Mouse (Mus musculus) heart, embryonic 12.5 days (tissue): Measurements from ENCODE around the gene Unc93a2. TPM values are rescaled to one million over a fixed set of nuclear protein-coding genes. Genes with fewer than 3 reads are reported as not detected.
"Not testable (repeated sequence)": the region's sequence is repeated elsewhere in the genome, so short reads cannot be mapped to it uniquely, and the experiment has no call there.

Experiments used
- ATAC-seq: fragments of 200-750 bp; cut with Nextera tagmentation; 2 replicates; pipeline ENCODE4 v1.8.0; 2017; ENCODE audit warnings: moderate TSS enrichment, moderate library complexity; ENCODE audit not compliant: insufficient number of reproducible peaks, low FRiP score
- H3K27ac ChIP-seq: fragments of 300-500 bp; sonication (generic); 2 replicates; pipeline ENCODE4 v1.5.1; 2016; ENCODE audit warnings: mild to moderate bottlenecking, moderate library complexity; ENCODE audit not compliant: poor library complexity, severe bottlenecking
- H3K27me3 ChIP-seq: fragments of 300-500 bp; sonication (generic); replicated peaks from 2 replicates; pipeline ENCODE4 v1.6.1; 2016; ENCODE audit warnings: mild to moderate bottlenecking, moderate library complexity
- H3K36me3 ChIP-seq: fragments of 300-500 bp; sonication (generic); 2 replicates; pipeline ENCODE4 v1.6.1; 2016; ENCODE audit warnings: mild to moderate bottlenecking, moderate library complexity
- H3K4me1 ChIP-seq: fragments of 300-500 bp; sonication (generic); replicated peaks from 2 replicates; pipeline ENCODE4 v1.6.1; 2016; ENCODE audit warnings: mild to moderate bottlenecking
- H3K4me2 ChIP-seq: fragments of 300-500 bp; sonication (generic); 2 replicates; pipeline ENCODE4 v1.6.1; 2016; ENCODE audit warnings: mild to moderate bottlenecking, moderate library complexity
- H3K4me3 ChIP-seq: fragments of 300-500 bp; sonication (generic); 2 replicates; pipeline ENCODE4 v1.5.1; 2016; ENCODE audit warnings: mild to moderate bottlenecking
- H3K9ac ChIP-seq: fragments of 300-500 bp; sonication (generic); 2 replicates; pipeline ENCODE4 v1.6.1; 2016; ENCODE audit warnings: mild to moderate bottlenecking, moderate library complexity
- H3K9me3 ChIP-seq: fragments of 300-500 bp; sonication (generic); replicated peaks from 2 replicates; pipeline ENCODE4 v1.6.1; 2016; ENCODE audit warnings: mild to moderate bottlenecking, moderate library complexity
- WGBS: fragments of 180-500 bp; shearing (Covaris S2); methylation state at CpG from one replicate; pipeline ENCODE4 v1.1.7; 2016; 5-methylcytosine and 5-hydroxymethylcytosine counted together
- polyA plus RNA-seq: library from polyadenylated mRNA; unstranded; fragments of >200 nt; fragmentation: Nextera tagmentation; extraction: Ambion mirVana; gene quantifications from 2 replicates; pipeline ENCODE4 v1.2.1, GENCODE M21; 2016

Gene Unc93a2
- polyA plus RNA-seq, 1 experiment from 2014 or later, result not detected

GRCm38 (mm10) chr17:7395116-7395515, 9.9 kb upstream of the Unc93a2 start:
- not testable (repeated sequence) for H3K36me3 ChIP-seq, H3K9ac ChIP-seq, H3K27me3 ChIP-seq, ATAC-seq, H3K4me2 ChIP-seq, H3K4me1 ChIP-seq, H3K9me3 ChIP-seq, H3K4me3 ChIP-seq, H3K27ac ChIP-seq
- WGBS, result 87% methylated on average over 7 of the region's 7 CpGs

GRCm38 (mm10) chr17:7389898-7390297, 4.6 kb upstream of the Unc93a2 start:
- not testable (repeated sequence) for H3K36me3 ChIP-seq, H3K27ac ChIP-seq, H3K4me3 ChIP-seq, H3K9me3 ChIP-seq, H3K4me2 ChIP-seq, ATAC-seq, H3K4me1 ChIP-seq, H3K27me3 ChIP-seq, H3K9ac ChIP-seq
- WGBS, result 82% methylated on average over 7 of the region's 7 CpGs

- H3K9me3 ChIP-seq, H3K4me3 ChIP-seq, ATAC-seq, H3K36me3 ChIP-seq, H3K27me3 ChIP-seq, H3K4me2 ChIP-seq, H3K27ac ChIP-seq, H3K9ac ChIP-seq, H3K4me1 ChIP-seq: not testable (repeated sequence)
- WGBS, result 75% methylated on average over 8 of the region's 8 CpGs
Measured at GRCm38 (mm10) chr17:7388958-7389356, 3.7 kb upstream of the Unc93a2 start.

- WGBS, result no CpG with 5 or more reads among the region's 2 CpGs
Measured at GRCm38 (mm10) chr17:7388341-7388957, 3.2 kb upstream of the Unc93a2 start.

GRCm38 (mm10) chr17:7386016-7386415, 752 bp upstream of the Unc93a2 start:
- not testable (repeated sequence) for ATAC-seq, H3K27ac ChIP-seq, H3K4me1 ChIP-seq, H3K4me2 ChIP-seq, H3K27me3 ChIP-seq, H3K36me3 ChIP-seq, H3K9ac ChIP-seq, H3K4me3 ChIP-seq, H3K9me3 ChIP-seq
- WGBS, result 68% methylated on average over 8 of the region's 8 CpGs

More at GRCm38 (mm10) chr17:7388341-7388957, 3.2 kb upstream of the Unc93a2 start:
- H3K9ac ChIP-seq, H3K27ac ChIP-seq, H3K4me2 ChIP-seq, H3K4me3 ChIP-seq, H3K27me3 ChIP-seq, H3K36me3 ChIP-seq, H3K9me3 ChIP-seq, H3K4me1 ChIP-seq: not testable (repeated sequence)
- 0 out of 2 replicates have a peak, but pooled peaks have one; percentile 31 for ATAC-seq

GRCm38 (mm10) chr17:7383167-7384143, 1.8 kb downstream of the Unc93a2 start:
- not testable (repeated sequence) for H3K27ac ChIP-seq, ATAC-seq
- WGBS, result 87% methylated on average over 12 of the region's 13 CpGs

GRCm38 (mm10) chr17:7382711-7383110, 2.6 kb downstream of the Unc93a2 start:
- H3K36me3 ChIP-seq, H3K4me2 ChIP-seq, H3K27me3 ChIP-seq, H3K4me1 ChIP-seq, H3K9me3 ChIP-seq, ATAC-seq, H3K4me3 ChIP-seq, H3K27ac ChIP-seq, H3K9ac ChIP-seq: not testable (repeated sequence)
- 70% methylated on average over 1 of the region's 3 CpGs for WGBS

More at GRCm38 (mm10) chr17:7383167-7384143, 1.8 kb downstream of the Unc93a2 start:
- not testable (repeated sequence) for H3K4me1 ChIP-seq, H3K9ac ChIP-seq, H3K27me3 ChIP-seq, H3K4me2 ChIP-seq, H3K4me3 ChIP-seq, H3K36me3 ChIP-seq, H3K9me3 ChIP-seq

- not testable (repeated sequence) for H3K27ac ChIP-seq
- 57% methylated on average over 3 of the region's 3 CpGs for WGBS
Measured at GRCm38 (mm10) chr17:7377907-7378306, 7.4 kb downstream of the Unc93a2 start.

GRCm38 (mm10) chr17:7376951-7377700, 8.1 kb downstream of the Unc93a2 start:
- H3K4me1 ChIP-seq, H3K9ac ChIP-seq: not testable (repeated sequence)
- WGBS, result 100% methylated on average over 1 of the region's 3 CpGs

More at GRCm38 (mm10) chr17:7377907-7378306, 7.4 kb downstream of the Unc93a2 start:
- not testable (repeated sequence) for H3K4me1 ChIP-seq, H3K36me3 ChIP-seq, ATAC-seq, H3K4me3 ChIP-seq, H3K9ac ChIP-seq, H3K9me3 ChIP-seq, H3K4me2 ChIP-seq, H3K27me3 ChIP-seq

GRCm38 (mm10) chr17:7371879-7372278, 13.4 kb downstream of the Unc93a2 start, which contains the start of gene Gm49630:
Gene Gm49630, minus strand, starts transcription at chr17:7371979.
- H3K36me3 ChIP-seq, H3K9me3 ChIP-seq, H3K4me3 ChIP-seq, H3K4me1 ChIP-seq, H3K4me2 ChIP-seq, H3K9ac ChIP-seq, ATAC-seq, H3K27me3 ChIP-seq, H3K27ac ChIP-seq: not testable (repeated sequence)
- WGBS, result 63% methylated on average over 2 of the region's 5 CpGs

More at GRCm38 (mm10) chr17:7376951-7377700, 8.1 kb downstream of the Unc93a2 start:
- H3K27ac ChIP-seq, H3K36me3 ChIP-seq, H3K4me3 ChIP-seq, H3K4me2 ChIP-seq, H3K27me3 ChIP-seq, H3K9me3 ChIP-seq: not testable (repeated sequence)
- peak; percentile 44 for ATAC-seq

- H3K9me3 ChIP-seq, H3K9ac ChIP-seq, H3K4me1 ChIP-seq, H3K36me3 ChIP-seq, H3K27ac ChIP-seq, ATAC-seq, H3K4me2 ChIP-seq, H3K4me3 ChIP-seq, H3K27me3 ChIP-seq: not testable (repeated sequence)
- 57% methylated on average over 6 of the region's 6 CpGs for WGBS
Measured at GRCm38 (mm10) chr17:7369401-7369800, 15.9 kb downstream of the Unc93a2 start.
